Mouse (Mus musculus) olfactory bulb, adult 2 months (tissue): ENCODE results near the gene Ttk.

Experiments
- CTCF ChIP-seq: fragments of 200-500 bp; IDR thresholded peaks from 2 replicates; pipeline ENCODE4 v1.5.1; 2012; ENCODE audit warnings: low read depth, mild to moderate bottlenecking, low read length, moderate library complexity; ENCODE audit not compliant: insufficient read depth
- POLR2A ChIP-seq: fragments of 200-500 bp; IDR thresholded peaks from 2 replicates; pipeline ENCODE4 v1.6.1; 2012; ENCODE audit warnings: mild to moderate bottlenecking, low read depth, low read length, moderate library complexity; ENCODE audit not compliant: insufficient read depth

DNA sequence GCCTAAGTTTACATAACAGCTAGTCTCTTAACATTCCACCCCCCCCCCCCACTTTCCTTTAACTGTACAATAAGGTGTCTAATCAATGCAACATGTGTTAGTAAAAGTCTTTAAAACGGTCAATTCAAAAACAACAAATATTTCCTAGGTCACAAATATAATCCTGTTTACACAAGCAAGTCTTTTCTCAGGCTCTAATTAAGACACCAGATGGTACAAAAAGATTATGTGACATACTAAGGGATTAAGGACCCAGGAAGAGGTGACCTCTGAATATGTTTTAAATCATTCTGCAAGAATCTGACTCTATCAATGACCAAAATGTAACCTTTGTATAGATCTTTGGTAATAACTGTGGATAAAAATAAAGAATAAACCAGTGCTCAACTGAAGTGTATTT lies 49.0 kb upstream of the Ttk start:
- TF ChIP-seq CTCF = no peak
- no peak for TF ChIP-seq POLR2A
